Mouse (Mus musculus): ENCODE results near the gene Klkb1.

The Klkb1 gene

GRCm38 (mm10) chr8:45267611-45268391 lies 26.9 kb downstream of the Klkb1 start:
- DNase-seq, result no peak

DNA sequence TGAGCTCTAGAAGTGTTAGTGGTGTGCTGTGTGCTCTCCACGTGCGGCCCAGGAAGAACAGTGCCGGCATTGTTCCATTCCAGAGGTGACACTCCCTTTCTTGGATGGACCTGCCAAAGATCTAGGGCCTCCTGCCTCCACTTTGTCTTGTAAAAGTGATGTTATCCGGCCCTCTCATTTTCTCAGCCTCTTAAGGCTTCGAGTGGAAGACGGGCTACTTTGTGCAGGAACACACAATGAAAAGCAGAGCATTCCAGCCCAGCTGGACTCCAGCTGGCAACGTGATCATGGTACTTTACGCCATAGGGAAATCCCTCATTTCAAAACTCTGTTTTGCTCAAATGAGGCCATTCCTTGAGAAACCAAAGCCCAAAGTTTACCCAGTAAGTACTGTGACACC lies 27.7 kb downstream of the Klkb1 start:
- DNase-seq, result no peak

DNA sequence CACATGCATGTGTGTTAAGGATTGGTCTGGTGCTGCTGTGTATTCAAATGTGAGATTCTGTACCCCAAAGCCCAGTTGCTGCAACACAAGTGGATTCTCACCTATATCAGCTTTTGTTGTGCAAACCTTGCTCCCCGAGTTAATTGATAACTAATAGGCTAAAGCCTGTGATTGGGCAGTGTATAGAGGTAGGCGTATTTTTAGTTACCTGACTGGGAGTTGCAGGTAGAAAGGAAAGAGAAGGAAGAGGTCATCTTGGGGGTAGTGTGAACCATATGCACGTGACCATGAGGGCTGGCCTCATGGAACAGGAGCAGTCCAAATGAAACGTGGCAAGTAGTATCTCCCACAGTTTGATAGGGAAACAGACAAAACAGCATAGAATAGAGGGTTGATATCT lies 29.7 kb downstream of the Klkb1 start:
- DNase-seq, result no peak

DNA sequence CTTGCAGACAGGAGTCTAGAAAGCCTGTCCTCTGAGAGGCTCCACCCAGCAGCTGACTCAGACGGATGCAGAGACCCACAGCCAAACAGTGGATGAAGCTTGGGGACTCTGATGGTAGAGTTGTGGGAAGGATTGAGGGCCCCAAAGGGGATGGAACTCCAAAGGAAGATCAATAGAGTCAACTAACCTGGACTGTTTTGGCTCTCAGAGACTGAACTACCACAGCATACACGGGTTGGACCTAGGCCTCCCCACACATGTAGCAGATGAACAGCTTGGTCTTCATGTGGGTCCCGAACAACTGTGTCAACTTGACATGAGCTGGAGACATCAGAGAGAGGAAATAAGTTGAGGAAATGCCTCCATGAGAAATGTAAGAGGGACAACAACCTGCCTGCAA lies 31.8 kb downstream of the Klkb1 start:
- DNase-seq, result no peak

GRCm38 (mm10) chr8:45261920-45262319 lies 32.7 kb downstream of the Klkb1 start, which contains the start of gene F11:
Gene F11, minus strand, starts transcription at chr8:45262031.
- DNase-seq, result no peak

GRCm38 (mm10) chr8:45258421-45258820 lies 36.2 kb downstream of the Klkb1 start:
- DNase-seq, result no peak

GRCm38 (mm10) chr8:45255040-45255439 lies 39.6 kb downstream of the Klkb1 start:
- no peak for DNase-seq

GRCm38 (mm10) chr8:45254194-45254842 lies 40.3 kb downstream of the Klkb1 start:
- no peak for DNase-seq

DNA sequence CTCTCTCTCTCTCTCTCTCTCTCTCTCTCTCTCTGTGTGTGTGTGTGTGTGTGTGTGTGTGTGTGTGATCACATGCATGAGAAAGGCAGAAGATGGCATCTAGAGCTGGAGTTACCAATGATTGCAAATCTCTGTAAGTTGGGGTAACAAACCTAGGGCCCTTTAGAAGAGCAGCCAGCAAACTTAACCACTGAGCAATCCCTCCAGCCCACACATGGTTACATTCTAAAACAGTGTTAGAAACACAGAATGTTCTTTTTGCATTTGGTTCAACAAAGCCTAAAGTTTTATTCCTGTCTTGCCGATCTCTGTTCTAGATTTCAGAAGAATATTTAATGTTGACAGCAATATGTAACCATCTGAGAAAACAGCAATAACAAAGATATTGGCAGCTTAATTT lies 41.1 kb downstream of the Klkb1 start:
- no peak for DNase-seq

DNA sequence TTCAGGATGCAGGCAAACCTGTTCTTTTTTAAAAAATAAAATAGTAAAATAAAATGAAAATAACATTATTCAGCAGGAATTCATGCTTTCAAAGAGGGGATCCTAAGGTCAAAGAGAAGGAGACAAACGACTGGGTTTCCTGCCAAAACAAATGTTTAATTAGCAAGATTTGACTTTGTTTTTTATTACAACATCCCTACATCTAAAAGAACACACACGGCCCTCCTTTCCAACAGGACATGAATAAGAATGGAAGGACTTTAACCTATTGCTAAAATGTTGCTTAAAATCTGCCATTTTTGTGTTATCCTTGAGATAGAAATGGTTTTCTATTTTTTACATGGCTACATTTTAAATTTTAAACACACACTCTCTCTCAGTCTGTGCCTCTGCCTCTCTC lies 41.5 kb downstream of the Klkb1 start:
- DNase-seq, result no peak

- DNase-seq, result no peak
Observed at GRCm38 (mm10) chr8:45246307-45246706, 48.4 kb downstream of the Klkb1 start.

GRCm38 (mm10) chr8:45239363-45239762 lies 55.3 kb downstream of the Klkb1 start:
- DNase-seq, result no peak

GRCm38 (mm10) chr8:45238282-45238681 lies 56.4 kb downstream of the Klkb1 start:
- peak; percentile 3 to 11 for DNase-seq

GRCm38 (mm10) chr8:45236164-45236912 lies 58.3 kb downstream of the Klkb1 start:
- peak; percentile 6 to 46 for DNase-seq

- DNase-seq, result no peak
Observed at GRCm38 (mm10) chr8:45235228-45235627, 59.4 kb downstream of the Klkb1 start.

DNA sequence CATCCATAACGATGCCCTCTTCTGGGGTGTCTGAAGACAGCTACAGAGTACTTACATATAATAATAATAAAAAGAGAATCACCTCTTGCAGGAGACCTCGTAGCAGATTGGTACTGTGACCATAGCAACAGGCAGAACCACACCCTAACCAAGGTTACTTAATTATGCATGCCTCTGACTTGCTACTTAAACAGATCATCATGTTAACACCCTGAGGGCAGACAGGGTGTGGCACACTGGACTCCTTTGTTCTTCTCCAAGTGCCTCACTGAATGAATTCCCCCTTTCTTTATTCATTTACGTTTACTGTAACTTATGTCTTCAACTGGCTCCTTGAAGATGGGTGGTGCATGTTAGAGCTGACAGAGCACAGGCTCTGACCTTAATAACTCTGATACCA lies 61.4 kb downstream of the Klkb1 start:
- DNase-seq, result no peak

All from kidney, adult 8-10 months (tissue).